Mouse (Mus musculus): Measurements from ENCODE around the gene 1190007I07Rik.
A peak's percentile ranks its signal among the peaks of the same experiment; 100 is the strongest.

The 1190007I07Rik gene

DNA sequence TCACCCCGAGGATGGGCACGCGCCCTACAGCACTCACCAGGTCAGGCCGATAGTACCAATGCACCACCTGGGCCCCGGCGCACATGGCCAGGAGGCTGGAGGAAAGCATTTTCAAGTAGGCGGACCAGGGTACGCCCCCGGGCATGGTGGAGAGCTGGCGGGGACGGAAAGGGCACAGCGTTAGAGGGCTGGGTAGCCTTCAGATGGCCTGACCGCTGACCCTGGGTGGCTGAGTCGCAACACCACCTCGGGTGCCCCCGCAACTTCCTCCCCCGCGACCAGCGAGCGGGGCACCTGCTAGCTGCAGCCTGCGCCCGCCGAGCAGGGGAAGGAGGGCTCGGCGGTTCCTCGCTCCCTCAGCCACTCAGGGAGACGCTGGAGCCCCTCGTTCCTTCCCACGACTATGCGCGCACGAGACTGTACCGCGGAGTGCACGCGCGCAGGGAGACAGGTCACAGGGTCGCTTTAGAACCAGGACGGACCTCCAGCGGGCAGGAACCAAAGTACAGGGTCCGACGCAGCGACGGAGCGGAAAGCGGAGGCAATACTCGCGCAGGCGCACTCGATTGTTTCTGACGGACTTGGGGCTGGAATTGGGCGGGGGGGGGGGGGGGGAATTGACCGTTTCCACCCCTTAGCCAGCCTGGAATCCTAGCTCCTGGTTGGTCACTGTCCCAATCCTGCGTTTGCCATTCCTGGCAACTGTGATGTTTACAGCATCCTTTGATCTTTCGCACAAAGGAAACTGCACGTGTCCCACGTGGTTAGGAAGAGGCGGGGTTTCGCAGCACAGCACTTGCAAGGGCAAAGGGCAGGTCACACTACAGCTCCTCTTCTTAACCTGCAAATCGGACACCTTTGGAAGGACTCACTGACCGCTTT is at the start of gene 1190007I07Rik:
TSS of gene 1190007I07Rik (minus strand) at position 558 of the 882 bp plus-strand sequence.
- DNase-seq (ENCODE audit: low spot score in 2 of 2): peak; percentile 76 to 90

GRCm38 (mm10) chr10:82670205-82670604 is 47.2 kb upstream of the 1190007I07Rik start:
- DNase-seq (ENCODE audit: low spot score in 2 of 2): no peak

DNA sequence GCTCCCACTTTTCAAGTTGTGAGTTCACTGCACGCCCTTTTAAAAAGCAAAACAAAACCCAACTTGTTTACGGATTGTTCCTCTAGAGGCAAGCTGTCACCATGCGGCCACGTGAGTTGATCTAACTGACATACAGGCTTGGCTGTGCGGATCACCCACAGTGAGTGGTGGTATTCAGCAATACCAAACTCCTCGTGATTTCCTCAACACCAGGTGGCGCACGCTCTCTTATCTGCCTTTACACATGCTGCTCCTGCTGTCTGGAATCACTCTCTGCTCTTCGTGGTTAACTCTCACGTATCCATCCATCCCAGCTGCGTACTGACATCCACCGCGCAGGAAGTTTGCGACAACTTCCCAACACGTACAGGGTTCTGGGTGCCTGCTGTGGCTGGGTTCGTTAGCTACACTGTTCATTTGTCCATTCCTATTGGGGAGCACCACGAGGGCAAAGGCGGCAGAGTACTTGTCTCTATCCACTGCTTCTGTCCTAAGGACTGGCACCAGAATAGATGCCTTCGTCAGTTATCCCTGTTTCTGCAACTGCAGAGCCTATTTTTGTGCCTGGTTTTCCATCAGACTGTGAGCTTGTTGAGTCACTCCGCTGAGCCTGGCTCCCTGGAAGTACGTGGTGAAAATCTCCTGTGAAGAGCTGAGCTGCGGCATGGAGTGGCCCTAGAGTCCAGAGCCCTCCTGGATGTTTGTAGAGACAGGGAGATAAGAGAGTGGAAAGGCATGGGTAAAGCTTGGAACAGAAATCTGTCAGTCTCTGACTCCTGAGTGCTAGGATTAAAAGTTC is 43.6 kb upstream of the 1190007I07Rik start:
- DNase-seq (ENCODE audit: low spot score in 2 of 2): peak; percentile 61 to 86

- no peak for DNase-seq (ENCODE audit: low spot score in 2 of 2)
These were observed 42.9 kb upstream of the 1190007I07Rik start for GRCm38 (mm10) chr10:82665951-82666350.

GRCm38 (mm10) chr10:82663289-82663688 is 40.3 kb upstream of the 1190007I07Rik start:
- DNase-seq (ENCODE audit: low spot score in 2 of 2): no peak

GRCm38 (mm10) chr10:82662267-82662990 is 39.4 kb upstream of the 1190007I07Rik start:
- DNase-seq (ENCODE audit: low spot score in 2 of 2): no peak

GRCm38 (mm10) chr10:82661820-82662219 is 38.8 kb upstream of the 1190007I07Rik start:
- DNase-seq (ENCODE audit: low spot score in 2 of 2): no peak

DNA sequence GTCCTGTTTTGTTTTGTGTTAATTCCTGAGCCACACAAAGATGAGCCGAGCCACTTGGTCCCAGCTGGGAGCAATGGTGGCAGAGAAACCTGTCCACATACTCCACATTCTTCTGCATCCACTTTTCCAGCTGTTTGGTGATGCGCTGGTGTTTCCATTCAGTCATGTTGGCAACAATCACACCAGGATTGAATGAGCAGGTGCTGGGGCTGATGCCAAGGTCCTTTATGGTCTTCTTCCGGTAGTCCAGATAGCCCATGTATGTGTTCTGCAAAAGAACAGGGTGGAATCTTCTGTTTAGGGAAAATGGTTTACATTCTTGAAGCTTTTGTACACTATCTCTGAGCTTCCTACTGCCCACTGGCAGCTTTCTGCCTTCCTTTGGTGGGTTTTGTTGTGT is 31.6 kb upstream of the 1190007I07Rik start:
- DNase-seq (ENCODE audit: low spot score in 2 of 2): no peak

DNA sequence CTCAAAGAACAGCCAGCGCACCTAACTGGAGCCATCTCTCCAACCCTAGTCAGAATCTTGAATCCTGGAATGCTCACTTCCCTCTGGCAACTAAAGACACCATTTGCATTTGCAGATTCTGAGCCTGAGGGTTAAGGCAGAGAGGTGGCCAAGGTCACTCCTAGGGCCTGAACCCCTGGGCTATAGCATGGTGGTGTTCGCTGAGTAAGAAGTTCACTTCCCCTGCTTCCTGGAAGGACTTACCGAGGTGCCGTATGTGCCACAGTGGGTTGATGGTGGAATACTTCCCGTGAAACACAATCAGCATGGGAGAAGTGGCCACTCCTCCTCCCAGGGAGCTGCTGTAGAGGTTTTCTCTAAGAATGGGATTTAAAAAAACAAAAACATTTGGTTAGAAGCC is 29.6 kb upstream of the 1190007I07Rik start:
- no peak for DNase-seq (ENCODE audit: low spot score in 2 of 2)

GRCm38 (mm10) chr10:82651221-82651620 is 28.2 kb upstream of the 1190007I07Rik start:
- no peak for DNase-seq (ENCODE audit: low spot score in 2 of 2)

DNA sequence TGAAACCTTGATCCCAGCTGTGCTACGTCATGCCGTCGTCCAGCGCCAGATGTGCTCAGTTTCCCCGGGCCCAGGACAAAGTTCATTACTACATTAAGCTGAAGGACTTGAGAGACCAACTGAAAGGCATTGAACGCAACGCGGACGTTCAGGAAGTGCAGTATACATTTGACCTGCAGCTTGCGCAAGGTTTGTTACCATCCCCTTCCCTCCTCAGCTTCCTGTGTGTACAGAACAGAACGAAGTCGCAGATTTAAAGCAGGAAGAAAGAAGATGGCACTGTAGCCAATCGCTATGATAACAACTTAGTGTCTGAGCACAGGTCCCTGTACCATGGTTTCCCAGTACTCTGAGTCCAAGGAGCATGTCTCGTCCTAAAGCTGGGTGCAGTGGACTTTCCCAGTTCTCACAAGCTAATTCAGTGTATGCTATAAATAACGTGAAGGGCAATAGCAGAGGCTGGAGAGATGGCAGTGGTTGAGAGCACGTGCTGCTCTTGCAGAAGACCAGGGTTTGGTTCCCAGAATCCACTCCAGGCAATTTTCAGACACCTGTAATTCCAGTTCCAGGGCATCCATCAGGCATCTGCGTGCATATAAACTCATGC is 24.3 kb upstream of the 1190007I07Rik start:
- no peak for DNase-seq (ENCODE audit: low spot score in 2 of 2)

DNA sequence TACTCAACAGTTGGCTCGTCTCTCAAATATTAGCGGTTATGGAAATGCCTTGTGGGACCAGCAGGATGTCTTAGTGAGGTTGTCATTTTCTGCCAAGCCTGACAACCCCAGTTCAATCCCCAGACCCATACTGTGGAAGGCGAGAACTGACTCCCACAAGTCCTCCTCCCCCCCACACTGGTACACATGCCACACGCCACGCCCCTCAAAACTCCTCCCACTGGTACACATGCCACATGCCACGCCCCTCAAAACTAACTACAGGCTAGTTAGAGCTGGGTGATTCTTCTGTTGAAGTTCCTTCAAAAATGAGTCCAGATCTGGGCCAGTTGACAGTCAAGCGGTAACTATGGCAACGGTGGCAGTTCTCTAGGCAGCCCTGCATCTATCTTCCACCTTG is 23.1 kb upstream of the 1190007I07Rik start:
- DNase-seq (ENCODE audit: low spot score in 2 of 2): no peak

DNA sequence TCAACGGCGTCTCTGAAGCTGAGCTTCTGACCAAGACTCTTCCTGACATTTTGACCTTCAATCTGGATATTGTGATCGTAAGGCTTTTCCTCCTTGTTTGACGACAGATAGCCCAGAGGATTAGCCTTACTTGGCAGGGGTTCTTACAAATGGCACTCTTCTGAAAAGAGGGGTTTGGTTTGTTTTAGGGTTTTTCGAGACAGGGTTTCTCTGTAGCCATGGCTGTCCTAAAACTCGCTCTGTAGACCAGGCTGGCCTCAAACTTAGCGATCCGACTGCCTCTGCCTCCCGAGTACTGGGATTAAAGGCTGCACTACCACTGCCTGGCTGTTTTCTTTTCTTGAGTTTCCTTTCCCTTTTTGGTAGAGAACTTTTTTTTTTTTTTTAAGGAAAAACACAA is 18.5 kb upstream of the 1190007I07Rik start:
- DNase-seq (ENCODE audit: low spot score in 2 of 2): no peak

DNA sequence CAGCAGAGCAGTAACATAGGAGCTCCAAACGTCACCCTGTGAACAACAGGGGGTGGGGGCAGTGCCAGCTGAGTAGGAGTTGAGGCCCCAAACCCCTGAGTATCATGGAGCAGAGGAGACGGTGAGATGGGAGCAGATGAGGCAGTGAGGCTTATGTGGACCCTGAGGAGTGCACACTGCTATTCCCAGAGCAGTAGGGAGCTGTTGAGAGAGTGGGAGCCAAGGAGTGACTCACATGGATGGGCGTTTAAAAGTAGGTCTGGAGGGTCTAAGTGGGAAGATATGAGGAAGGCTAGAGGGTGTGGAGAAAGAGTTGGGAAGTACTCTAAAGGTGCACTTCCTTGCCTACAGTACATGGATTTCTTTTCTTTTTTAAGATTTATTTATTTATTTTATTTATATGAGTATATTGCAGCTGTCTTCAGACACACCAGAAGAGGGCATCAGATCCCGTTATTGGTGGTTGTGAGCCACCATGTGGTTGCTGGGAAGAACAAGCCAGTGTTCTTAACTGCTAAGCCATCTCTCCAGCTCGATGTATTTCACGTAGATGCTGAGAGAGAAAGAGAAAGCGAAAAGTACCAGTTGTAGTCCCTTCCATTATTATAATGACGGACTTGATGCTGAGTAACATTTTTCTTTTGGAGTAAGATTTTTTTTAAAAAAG is 16.1 kb upstream of the 1190007I07Rik start:
- no peak for DNase-seq (ENCODE audit: low spot score in 2 of 2)

DNA sequence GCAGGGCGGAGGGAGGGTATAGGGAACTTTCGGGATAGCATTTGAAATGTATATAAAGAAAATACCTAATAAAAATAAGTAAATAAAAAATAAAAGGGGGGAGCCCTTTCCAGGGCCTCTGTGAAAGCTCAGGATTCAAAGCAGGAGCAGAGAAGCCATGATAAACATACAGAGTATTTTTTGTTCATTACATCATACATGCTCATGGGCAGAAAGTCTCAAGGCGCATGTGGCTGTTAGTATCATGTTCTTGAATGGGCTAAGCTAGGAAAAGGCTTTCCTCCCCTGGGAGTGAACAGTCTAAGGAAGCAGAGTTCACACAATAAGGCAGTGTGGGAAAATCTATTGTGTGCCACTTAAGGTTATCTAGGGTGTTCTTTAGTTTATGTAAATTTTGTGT is 13.3 kb upstream of the 1190007I07Rik start:
- DNase-seq (ENCODE audit: low spot score in 2 of 2): no peak

DNA sequence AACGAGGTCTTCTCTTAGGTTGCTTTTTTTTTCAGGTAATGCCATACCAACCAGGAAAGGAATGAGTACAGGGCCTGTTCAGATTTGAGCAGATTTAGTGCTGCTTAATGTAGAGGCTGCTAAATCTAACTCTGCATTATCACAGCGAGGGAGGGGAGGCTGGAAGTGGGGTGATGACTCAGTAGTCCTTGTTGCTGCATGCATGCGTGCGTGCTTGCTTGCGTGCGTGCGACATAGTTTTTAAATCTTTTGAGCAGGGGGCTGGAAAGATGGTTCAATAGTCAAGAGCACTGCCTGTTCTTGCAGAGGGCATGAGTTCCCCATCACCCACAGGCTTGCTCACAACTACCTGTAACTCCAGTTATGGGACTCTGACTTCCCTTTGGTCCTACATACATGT is 11.3 kb upstream of the 1190007I07Rik start:
- DNase-seq (ENCODE audit: low spot score in 2 of 2): no peak

- DNase-seq (ENCODE audit: low spot score in 2 of 2): no peak
These were observed 9.7 kb upstream of the 1190007I07Rik start for GRCm38 (mm10) chr10:82632496-82633280.

GRCm38 (mm10) chr10:82631133-82631532 is 8.1 kb upstream of the 1190007I07Rik start:
- no peak for DNase-seq (ENCODE audit: low spot score in 2 of 2)

DNA sequence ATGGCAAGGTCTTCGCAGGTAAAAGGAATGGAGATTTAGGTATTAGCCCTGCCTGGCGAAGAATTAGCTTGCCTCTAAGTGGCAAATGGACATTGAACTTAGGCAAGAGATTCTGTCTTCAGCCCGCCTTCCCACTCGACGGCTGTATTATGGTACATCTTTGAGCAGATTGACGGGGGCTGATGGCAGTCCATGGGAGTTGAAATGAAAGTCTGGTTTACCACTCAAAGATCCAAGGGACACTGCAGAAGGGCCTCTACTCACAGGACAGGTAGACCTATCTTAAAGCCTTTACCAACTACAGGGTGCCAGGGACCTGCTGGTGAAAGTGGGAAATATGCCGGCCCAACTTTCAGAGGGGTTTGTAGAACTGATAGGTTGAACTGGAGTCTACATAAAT is 7.5 kb upstream of the 1190007I07Rik start:
- no peak for DNase-seq (ENCODE audit: low spot score in 2 of 2)

- peak; percentile 76 to 92 for DNase-seq (ENCODE audit: low spot score in 2 of 2)
These were observed 6.7 kb upstream of the 1190007I07Rik start, which contains the start of gene Tdg for GRCm38 (mm10) chr10:82629586-82630255. Tdg (plus strand) TSS chr10:82629828.
